Mouse (Mus musculus): ENCODE measurements around the gene Tspan18.
A peak's percentile ranks its signal among the peaks of the same experiment; 100 is the strongest.

The Tspan18 gene

GRCm38 (mm10) chr2:93219576-93219975 lies 114.7 kb downstream of the Tspan18 start:
- no peak for DNase-seq (ENCODE audit: low read depth, low spot score)

DNA sequence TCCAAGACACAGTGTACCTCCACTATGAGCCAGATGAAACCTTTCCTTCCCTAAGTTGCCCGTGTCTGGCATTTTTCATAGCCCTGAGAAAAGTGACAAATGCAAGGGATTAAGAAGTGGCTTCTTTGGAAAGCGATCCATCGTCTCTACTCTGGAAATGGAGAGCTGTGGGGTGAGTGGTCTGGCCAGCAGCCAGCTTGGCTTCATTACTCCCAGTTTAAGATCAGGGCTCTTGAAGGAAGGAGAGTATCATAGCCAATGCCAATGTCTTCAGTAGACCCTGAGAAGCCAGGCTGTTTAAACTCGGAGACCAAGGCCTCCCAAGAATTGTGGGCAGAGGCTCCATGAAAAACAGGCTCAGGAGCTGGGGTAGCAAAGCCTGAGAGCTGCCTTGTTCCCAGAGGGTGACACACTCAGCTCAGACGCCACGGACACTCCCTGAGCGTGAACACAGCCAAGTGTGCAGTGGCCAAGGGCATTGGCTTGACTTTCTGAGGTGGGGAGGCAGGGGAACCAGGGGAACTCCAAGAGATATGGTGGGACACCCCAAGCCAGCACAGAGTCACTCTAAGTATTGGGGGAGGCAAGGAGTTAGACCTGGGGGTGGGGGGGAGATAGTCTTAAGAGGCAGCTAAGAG lies 115.8 kb downstream of the Tspan18 start:
- no peak for DNase-seq (ENCODE audit: low read depth, low spot score)

DNA sequence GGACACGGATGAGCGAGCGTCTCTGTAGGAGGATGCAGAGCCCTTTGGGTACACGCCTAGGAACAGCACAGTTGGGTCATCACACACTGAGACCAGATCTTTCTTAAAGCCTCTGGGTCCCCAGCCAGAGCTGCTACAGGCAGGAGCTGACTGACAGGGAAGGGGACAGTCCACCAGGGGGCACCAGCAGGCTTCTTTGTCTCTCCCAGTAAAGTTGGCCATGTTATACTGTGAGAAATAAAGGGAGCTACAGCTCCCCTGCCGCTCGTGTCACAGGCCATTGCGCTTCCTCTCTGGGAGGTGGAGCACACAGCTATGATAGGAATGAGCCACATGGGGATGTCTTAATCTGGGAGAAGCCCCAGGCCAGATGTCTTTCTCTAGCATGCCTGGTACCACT lies 117.3 kb downstream of the Tspan18 start:
- peak; percentile 53 for DNase-seq (ENCODE audit: low read depth, low spot score)

DNA sequence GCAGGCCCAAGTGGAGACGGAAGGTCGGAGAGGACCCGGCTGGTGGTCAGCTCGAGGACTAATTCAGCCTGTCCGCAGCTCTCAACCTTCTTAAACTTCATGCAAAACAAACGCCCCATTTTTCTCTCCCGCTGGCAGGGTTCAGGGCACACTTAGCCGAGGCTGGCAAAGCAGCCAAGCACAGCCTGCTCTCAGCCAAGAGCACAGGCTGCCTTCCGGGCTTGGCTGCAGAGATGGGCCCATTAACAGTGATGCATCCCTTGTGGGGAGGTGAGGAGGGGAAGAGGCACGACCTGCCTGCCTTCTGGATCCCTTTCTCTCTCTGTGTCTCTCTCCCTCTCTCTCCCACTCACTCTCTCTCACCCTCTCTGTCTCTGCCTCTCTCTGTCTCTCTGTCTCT lies 118.5 kb downstream of the Tspan18 start:
- DNase-seq (ENCODE audit: low read depth, low spot score): no peak

DNA sequence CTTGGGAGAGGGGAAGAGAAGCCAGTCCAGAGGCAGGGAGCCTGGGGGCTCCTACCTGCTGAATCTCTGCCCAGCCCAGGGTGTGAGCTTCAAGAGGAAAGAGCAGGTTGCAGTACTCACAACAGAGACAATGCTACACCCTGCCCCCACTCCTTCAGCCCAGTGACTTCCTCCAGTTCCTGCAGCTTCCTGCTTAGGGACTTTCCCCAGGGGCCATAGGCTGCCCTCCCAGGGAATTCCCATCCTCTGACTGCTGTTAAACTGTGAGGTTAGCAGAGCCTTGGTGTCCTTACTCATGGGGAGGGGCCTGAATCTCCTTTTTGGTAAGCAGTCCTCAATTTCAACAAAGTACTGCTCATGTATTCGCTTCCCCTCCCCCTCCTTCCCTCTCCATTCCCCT lies 120.1 kb downstream of the Tspan18 start:
- DNase-seq (ENCODE audit: low read depth, low spot score): no peak

- DNase-seq (ENCODE audit: low read depth, low spot score): no peak
Measured at GRCm38 (mm10) chr2:93212865-93213264, 121.4 kb downstream of the Tspan18 start.

GRCm38 (mm10) chr2:93212386-93212785 lies 121.9 kb downstream of the Tspan18 start:
- no peak for DNase-seq (ENCODE audit: low read depth, low spot score)

- no peak for DNase-seq (ENCODE audit: low read depth, low spot score)
Measured at GRCm38 (mm10) chr2:93206126-93206525, 128.2 kb downstream of the Tspan18 start.

- DNase-seq (ENCODE audit: low read depth, low spot score): no peak
Measured at GRCm38 (mm10) chr2:93204571-93204970, 129.7 kb downstream of the Tspan18 start.

GRCm38 (mm10) chr2:93203682-93204081 lies 130.6 kb downstream of the Tspan18 start:
- DNase-seq (ENCODE audit: low read depth, low spot score): no peak

- no peak for DNase-seq (ENCODE audit: low read depth, low spot score)
Measured at GRCm38 (mm10) chr2:93202782-93203181, 131.5 kb downstream of the Tspan18 start.

GRCm38 (mm10) chr2:93201997-93202396 lies 132.3 kb downstream of the Tspan18 start:
- no peak for DNase-seq (ENCODE audit: low read depth, low spot score)

DNA sequence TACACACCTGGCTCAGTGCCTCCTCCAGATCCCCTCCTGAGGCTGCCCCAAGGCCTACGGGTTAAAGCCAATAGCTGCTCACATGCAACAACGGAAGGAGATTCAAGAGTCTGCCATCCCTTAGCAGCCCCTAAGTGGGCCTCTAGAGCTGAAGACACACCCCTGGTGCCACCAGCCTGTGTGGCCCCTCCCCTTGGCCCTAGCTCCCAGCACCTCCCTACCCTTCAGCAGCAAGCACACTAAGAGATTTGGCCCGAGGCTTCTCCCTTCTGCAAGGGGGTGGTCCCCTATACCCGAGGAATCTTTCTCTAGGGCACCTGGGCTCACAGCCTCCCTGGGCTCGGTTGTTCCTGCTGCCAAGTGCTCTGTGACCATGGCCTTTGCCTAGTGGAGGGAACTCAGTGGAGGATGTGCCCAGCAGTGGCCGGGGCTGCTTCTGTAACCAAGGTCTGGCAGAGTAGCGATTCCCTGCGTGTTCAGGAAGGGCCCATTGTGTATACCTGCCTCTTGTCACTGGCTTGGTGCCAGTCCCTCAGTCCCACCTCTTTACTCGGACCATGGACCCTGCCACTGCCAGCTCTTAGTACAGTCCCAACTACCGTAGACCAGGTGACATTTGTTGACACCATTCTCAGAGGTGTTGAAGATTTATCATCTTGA lies 133.5 kb downstream of the Tspan18 start:
- no peak for DNase-seq (ENCODE audit: low read depth, low spot score)

DNA sequence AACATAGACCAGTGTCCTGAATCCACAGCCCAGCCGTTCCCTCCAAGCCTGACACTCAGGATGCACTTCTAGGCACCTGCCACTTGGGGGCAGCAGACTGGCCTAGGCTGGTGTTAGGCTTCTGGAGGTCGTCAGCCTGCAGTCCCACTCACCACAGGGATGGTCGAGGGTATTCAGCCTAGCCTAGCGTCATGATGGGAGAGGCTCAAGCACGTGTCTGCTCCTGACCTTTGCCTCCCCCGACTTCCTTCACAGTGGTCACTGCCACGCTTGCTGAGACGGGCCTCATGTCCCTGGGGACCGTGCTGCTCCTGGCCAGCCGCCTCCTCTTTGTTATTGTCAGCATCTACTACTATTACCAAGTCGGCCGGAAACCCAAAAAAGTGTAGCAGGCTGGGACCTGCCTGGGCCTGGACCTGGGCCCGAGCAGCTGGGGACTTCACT lies 134.8 kb downstream of the Tspan18 start:
- DNase-seq (ENCODE audit: low read depth, low spot score): no peak

DNA sequence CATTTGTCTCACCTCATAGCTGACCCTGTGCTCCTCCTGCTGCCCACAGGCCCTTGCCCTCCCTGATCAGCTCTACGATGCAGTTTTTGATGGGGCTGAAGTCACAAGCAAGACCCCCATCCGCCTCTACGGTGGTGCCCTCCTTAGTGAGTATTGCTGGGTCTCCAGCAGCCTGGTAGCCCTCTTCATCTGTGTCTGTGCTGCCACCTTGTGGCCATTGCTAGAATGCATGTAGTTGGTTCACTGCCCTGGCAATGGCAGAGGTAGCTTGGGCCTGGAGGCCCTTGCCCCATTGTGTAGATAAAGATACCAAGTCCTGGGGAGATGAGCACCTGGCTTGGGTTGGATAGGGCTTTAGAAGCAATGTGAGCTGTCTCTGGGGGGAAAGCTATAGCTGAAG lies 135.5 kb downstream of the Tspan18 start:
- no peak for DNase-seq (ENCODE audit: low read depth, low spot score)

DNA sequence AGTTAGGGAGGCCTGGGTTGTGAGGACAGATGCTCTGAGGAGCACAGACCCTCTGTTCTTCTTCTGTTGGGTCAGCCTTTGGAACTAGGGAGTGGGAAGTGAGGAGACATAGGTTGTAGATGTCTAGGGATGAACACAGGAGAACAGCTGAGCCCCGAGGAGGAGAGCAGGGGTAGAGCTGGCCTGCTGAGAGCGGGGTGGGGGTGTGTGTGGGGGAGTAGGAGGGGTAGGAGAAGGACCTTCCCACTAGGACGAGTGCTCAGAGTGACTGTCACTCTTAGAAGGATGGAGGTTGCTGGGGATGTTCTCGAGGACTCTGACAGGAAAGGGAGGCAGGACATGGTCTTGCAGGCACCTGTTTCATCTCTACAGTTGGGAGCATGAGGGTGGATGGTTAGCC lies 140.5 kb downstream of the Tspan18 start:
- no peak for DNase-seq (ENCODE audit: low read depth, low spot score)

GRCm38 (mm10) chr2:93192671-93193080 lies 141.6 kb downstream of the Tspan18 start:
- no peak for DNase-seq (ENCODE audit: low read depth, low spot score)

DNA sequence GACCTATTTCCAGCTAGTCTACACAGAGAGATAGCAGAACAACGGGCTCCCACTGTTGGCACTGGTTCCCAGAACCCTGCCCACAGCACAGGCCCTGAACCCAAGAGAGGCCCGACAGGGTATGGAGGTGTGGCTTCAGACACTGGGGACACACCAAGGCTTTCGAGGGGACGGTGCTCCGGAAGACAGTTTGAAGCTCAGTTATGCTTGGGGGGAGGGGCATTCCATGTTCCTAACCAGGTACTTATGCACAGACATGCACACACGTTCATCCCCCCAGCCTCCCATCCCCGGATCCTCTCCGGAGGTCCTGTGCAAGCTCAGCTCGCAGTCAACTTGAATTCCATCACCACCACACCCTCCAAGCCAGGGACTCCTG lies 142.1 kb downstream of the Tspan18 start:
- no peak for DNase-seq (ENCODE audit: low read depth, low spot score)

- DNase-seq (ENCODE audit: low read depth, low spot score): no peak
Measured at GRCm38 (mm10) chr2:93191488-93192181, 142.7 kb downstream of the Tspan18 start.

DNA sequence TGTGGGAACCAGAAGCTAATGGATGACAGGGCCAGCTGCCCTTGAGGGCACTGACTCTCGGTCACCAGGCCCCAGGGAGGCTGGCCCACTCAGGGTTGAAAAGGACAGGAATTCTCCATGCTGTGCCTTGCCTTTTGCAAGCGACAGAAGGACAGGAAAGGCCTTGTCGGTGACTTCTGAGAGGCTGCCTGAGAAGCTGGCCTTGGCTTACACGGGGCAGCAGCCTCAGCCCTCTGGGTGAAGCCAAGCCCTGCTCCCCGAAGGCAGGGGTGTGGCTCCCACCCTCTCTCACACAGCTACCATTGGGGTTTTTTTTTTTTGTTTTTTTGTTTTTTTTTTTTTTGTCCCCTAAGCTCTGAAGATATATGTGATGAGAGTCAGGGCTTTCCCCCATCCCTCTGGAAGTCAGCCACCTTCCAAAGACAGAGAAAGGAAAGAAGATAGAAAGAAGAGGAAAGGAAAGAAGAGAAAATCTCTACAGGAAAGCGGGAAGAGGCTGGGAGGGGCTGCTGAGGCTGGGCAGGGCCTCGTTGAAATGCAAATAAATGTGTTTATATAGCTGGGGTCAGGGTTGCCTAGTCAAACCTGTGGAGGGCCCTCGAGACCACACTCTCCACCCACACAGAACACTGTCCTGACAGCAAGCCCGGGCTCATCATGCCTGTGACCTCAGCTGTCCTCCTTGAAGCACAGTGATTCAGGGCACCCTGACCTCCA lies 143.4 kb downstream of the Tspan18 start:
- DNase-seq (ENCODE audit: low read depth, low spot score): no peak

- DNase-seq (ENCODE audit: low read depth, low spot score): no peak
Measured at GRCm38 (mm10) chr2:93188761-93189458, 145.4 kb downstream of the Tspan18 start.
